Mouse (Mus musculus): ENCODE measurements around the gene Pnmal1. TPM values are rescaled to one million over a fixed set of nuclear protein-coding genes. Genes with fewer than 3 reads are reported as not detected.

Pnmal1 gene
- polyA plus RNA-seq, 1 experiment from 2014 or later: 52.1 TPM

GRCm38 (mm10) chr7:16990006-16990744, 30.7 kb downstream of the Pnmal1 start:
- Histone ChIP-seq H3K27ac (peak overlapping the region; percentile 72), H3K36me3 (replicated peaks; ENCODE audit: control insufficient read depth, insufficient read depth) (no peaks in the 10 kb centered on the region), H3K4me1 (replicated peaks; ENCODE audit: control insufficient read depth, insufficient read depth, low read length) (peaks cover 53% of the 10 kb centered on the region), H3K9me3 (ENCODE audit: control insufficient read depth, low read length) (no peaks in the 10 kb centered on the region), H3K9ac (0 out of 2 replicates have a peak overlapping the region, but pooled peaks have one; percentile 40), H3K27me3 (ENCODE audit: control insufficient read depth, insufficient read depth, low read length) (peaks cover 3% of the 10 kb centered on the region; the same call in 1 of the 2 replicates), H3K4me3 (replicated peaks; ENCODE audit: low read length) (no peak overlapping the region), H3K4me2 (replicated peaks) (no peak overlapping the region)
- no peak for ATAC-seq (ENCODE audit: low FRiP score)
- 30% methylated on average over 15 of the region's 15 CpGs for WGBS
- DNase-seq (ENCODE audit: low spot score): no peak

- no peak overlapping the region for H3K9ac ChIP-seq
Measured at GRCm38 (mm10) chr7:16991681-16992450, 32.4 kb downstream of the Pnmal1 start.

DNA sequence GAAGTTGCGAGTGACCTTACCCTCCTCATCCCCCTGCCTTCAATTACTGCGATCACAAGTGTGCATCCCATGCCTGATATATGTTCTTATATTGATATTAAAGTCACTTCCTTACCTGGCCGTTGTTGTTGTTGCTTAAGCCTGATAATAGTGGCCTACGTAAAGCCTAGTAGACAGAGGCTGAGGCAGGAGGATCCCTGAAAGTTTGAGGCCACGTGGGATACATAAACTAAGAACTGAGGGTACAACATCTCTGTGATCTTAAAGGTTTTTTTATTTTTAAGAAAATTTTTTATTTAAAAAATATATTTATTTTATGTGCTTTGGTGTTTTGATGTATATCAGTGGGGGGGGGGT, 33.0 kb downstream of the Pnmal1 start, which contains the start of gene Ccdc8:
Gene Ccdc8, plus strand, starts transcription at position 258 of the 357 bp plus-strand sequence.
- Histone ChIP-seq H3K4me2 (replicated peaks) (peak within 1 kb of the TSS; percentile 50), H3K36me3 (replicated peaks; ENCODE audit: control insufficient read depth, insufficient read depth) (no peaks in the 10 kb centered on the region), H3K4me1 (replicated peaks; ENCODE audit: control insufficient read depth, insufficient read depth, low read length) (peaks cover 48% of the 10 kb centered on the region), H3K9me3 (ENCODE audit: control insufficient read depth, low read length) (no peaks in the 10 kb centered on the region), H3K27me3 (ENCODE audit: control insufficient read depth, insufficient read depth, low read length) (peaks cover 3% of the 10 kb centered on the region; the same call in 1 of the 2 replicates), H3K4me3 (replicated peaks; ENCODE audit: low read length) (no peak within 1 kb of the TSS), H3K27ac (peak within 1 kb of the TSS; percentile 72), H3K9ac (no peak within 1 kb of the TSS)
- ATAC-seq (ENCODE audit: low FRiP score) (no peak), DNase-seq (ENCODE audit: low spot score) (no peak)
- 94% methylated on average over 5 of the region's 5 CpGs for WGBS

More at GRCm38 (mm10) chr7:16991681-16992450, 32.4 kb downstream of the Pnmal1 start:
- Histone ChIP-seq H3K27me3 (ENCODE audit: control insufficient read depth, insufficient read depth, low read length) (peaks cover 3% of the 10 kb centered on the region; the same call in 1 of the 2 replicates), H3K4me1 (replicated peaks; ENCODE audit: control insufficient read depth, insufficient read depth, low read length) (peaks cover 53% of the 10 kb centered on the region), H3K4me3 (replicated peaks; ENCODE audit: low read length) (no peak overlapping the region), H3K4me2 (replicated peaks) (no peak overlapping the region; the same call in 1 of the 2 replicates), H3K9me3 (ENCODE audit: control insufficient read depth, low read length) (no peaks in the 10 kb centered on the region), H3K36me3 (replicated peaks; ENCODE audit: control insufficient read depth, insufficient read depth) (no peaks in the 10 kb centered on the region), H3K27ac (peak overlapping the region; percentile 72)
- 55% methylated on average over 18 of the region's 18 CpGs for whole genome bisulfite sequencing
- ATAC-seq (ENCODE audit: low FRiP score) (peak; percentile 58; the same call in 1 of the 2 replicates), DNase-seq (ENCODE audit: low spot score) (peak; percentile 63)

DNA sequence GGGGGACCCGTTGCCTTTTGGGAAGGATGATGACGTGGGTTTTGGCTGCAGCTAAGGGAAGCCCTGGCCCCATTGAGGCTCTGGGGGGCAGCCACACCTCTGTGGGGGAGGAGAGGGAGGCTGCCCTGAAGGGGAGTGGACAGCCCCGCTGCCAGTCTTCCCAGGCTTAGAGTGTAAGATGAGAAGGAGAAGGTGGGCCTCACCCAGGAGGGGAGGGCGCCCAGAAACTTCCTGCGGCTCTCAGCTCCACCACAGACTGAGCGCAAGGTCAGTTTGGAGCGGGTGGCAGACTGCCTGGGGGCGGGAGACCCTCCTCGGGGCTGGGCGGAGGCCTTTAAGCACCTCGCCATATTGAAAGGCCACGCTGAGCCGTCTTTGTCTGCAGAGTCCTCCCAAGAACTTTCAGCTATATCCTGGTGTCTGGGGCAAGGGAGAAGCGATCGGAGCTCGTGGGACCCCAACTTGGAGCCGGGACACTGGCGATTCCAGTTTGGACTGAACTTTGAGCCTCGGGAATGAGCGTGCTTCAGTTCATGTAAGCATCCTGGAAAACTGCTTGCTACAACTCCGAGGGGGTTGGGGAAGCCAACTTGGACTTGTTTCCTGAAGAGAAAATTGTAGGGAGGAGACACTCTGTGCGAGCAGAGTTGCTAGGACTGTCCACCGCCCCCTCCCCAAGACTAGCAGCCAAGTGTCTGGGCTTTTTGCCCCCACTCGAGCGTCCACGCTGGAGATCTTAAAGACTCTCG, 34.3 kb downstream of the Pnmal1 start:
- ATAC-seq (ENCODE audit: low FRiP score) (peak; percentile 74), DNase-seq (ENCODE audit: low spot score) (peak; percentile 54)
- Histone ChIP-seq H3K27me3 (ENCODE audit: control insufficient read depth, insufficient read depth, low read length) (peaks cover 3% of the 10 kb centered on the region; the same call in 1 of the 2 replicates), H3K27ac (no peak overlapping the region), H3K9ac (peak overlapping the region; percentile 47), H3K9me3 (ENCODE audit: control insufficient read depth, low read length) (no peaks in the 10 kb centered on the region), H3K4me1 (replicated peaks; ENCODE audit: control insufficient read depth, insufficient read depth, low read length) (peaks cover 36% of the 10 kb centered on the region), H3K4me2 (replicated peaks) (peak overlapping the region; percentile 50), H3K36me3 (replicated peaks; ENCODE audit: control insufficient read depth, insufficient read depth) (no peaks in the 10 kb centered on the region), H3K4me3 (replicated peaks; ENCODE audit: low read length) (peak overlapping the region; percentile 33)
- 6% methylated on average over 27 of the region's 27 CpGs for whole genome bisulfite sequencing

DNA sequence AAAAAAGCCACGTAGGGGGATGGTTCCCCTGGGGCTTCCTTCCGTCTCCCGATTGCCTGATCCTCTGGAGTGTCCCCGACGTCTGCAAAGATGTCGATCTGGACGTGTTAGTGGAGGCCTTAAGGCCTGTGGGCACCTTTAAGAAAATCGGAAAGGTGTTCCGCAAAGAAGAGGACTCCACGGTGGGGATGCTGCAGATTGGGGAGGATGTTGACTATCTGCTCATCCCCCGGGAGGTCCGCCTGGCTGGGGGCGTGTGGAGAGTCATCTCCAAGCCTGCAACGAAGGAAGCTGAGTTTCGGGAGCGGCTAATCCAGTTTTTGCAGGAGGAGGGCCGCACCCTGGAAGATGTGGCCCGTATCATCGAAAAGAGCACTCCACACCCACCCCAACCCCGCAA, 34.9 kb downstream of the Pnmal1 start:
- H3K4me2 ChIP-seq (replicated peaks): peak overlapping the region; percentile 50
- peak overlapping the region; percentile 47 for H3K9ac ChIP-seq
- H3K4me1 ChIP-seq (replicated peaks; ENCODE audit: control insufficient read depth, insufficient read depth, low read length): peaks cover 34% of the 10 kb centered on the region
- DNase-seq (ENCODE audit: low spot score) (no peak), ATAC-seq (ENCODE audit: low FRiP score) (no peak)
- H3K27me3 ChIP-seq (ENCODE audit: control insufficient read depth, insufficient read depth, low read length): peaks cover 3% of the 10 kb centered on the region; the same call in 1 of the 2 replicates
- 14% methylated on average over 20 of the region's 20 CpGs for WGBS
- no peaks in the 10 kb centered on the region for H3K9me3 ChIP-seq (ENCODE audit: control insufficient read depth, low read length)
- H3K4me3 ChIP-seq (replicated peaks; ENCODE audit: low read length): peak overlapping the region; percentile 33
- H3K27ac ChIP-seq: no peak overlapping the region
- H3K36me3 ChIP-seq (replicated peaks; ENCODE audit: control insufficient read depth, insufficient read depth): no peaks in the 10 kb centered on the region

DNA sequence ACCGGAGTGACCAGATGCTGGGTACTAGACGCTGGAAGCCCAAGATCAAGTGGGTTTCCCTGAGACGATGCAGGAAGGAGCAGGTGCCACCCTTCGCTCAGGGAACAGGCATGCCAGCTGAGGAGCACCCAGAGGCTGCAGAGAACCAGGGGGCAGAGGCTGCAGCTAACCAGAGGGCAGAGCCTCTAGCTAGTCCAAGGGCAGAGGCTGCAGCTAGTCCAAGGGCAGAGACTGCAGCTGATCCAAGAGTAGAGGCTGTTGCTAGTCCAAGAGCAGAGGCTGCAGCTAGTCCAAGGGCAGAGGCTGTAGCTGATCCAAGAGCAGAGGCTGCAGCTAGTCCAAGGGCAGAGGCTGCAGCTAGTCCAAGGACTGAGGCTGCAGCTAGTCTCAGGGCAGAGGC, 35.9 kb downstream of the Pnmal1 start:
- no peaks in the 10 kb centered on the region for H3K9me3 ChIP-seq (ENCODE audit: control insufficient read depth, low read length)
- H3K27ac ChIP-seq: no peak overlapping the region
- peak overlapping the region; percentile 33 for H3K4me3 ChIP-seq (replicated peaks; ENCODE audit: low read length)
- WGBS: 83% methylated on average over 4 of the region's 4 CpGs
- H3K27me3 ChIP-seq (ENCODE audit: control insufficient read depth, insufficient read depth, low read length): peaks cover 3% of the 10 kb centered on the region; the same call in 1 of the 2 replicates
- H3K4me2 ChIP-seq (replicated peaks): peak overlapping the region; percentile 50
- H3K9ac ChIP-seq: peak overlapping the region; percentile 47; the same call in 1 of the 2 replicates
- no peak for DNase-seq (ENCODE audit: low spot score)
- no peak for ATAC-seq (ENCODE audit: low FRiP score)
- peaks cover 29% of the 10 kb centered on the region for H3K4me1 ChIP-seq (replicated peaks; ENCODE audit: control insufficient read depth, insufficient read depth, low read length)
- no peaks in the 10 kb centered on the region for H3K36me3 ChIP-seq (replicated peaks; ENCODE audit: control insufficient read depth, insufficient read depth)

- no peak for DNase-seq (ENCODE audit: low spot score)
- H3K9ac ChIP-seq: no peak overlapping the region
Measured at GRCm38 (mm10) chr7:16999233-16999632, 39.8 kb downstream of the Pnmal1 start.

GRCm38 (mm10) chr7:16999650-17000049, 40.2 kb downstream of the Pnmal1 start:
- no peak overlapping the region for H3K27ac ChIP-seq
- H3K9me3 ChIP-seq (ENCODE audit: control insufficient read depth, low read length): no peaks in the 10 kb centered on the region
- no peak overlapping the region for H3K9ac ChIP-seq
- 0 out of 2 replicates have a peak, but pooled peaks cover 10% of the 10 kb centered on the region for H3K4me1 ChIP-seq (replicated peaks; ENCODE audit: control insufficient read depth, insufficient read depth, low read length)
- H3K36me3 ChIP-seq (replicated peaks; ENCODE audit: control insufficient read depth, insufficient read depth): peaks cover 15% of the 10 kb centered on the region
- peak; percentile 18; the same call in 1 of the 2 replicates for ATAC-seq (ENCODE audit: low FRiP score)
- WGBS: 20% methylated on average over 4 of the region's 4 CpGs
- peak; percentile 93 for DNase-seq (ENCODE audit: low spot score)
- no peak overlapping the region for H3K4me3 ChIP-seq (replicated peaks; ENCODE audit: low read length)
- peaks cover under 1% of the 10 kb centered on the region; the same call in 1 of the 2 replicates for H3K27me3 ChIP-seq (ENCODE audit: control insufficient read depth, insufficient read depth, low read length)
- no peak overlapping the region for H3K4me2 ChIP-seq (replicated peaks)

More at GRCm38 (mm10) chr7:16999233-16999632, 39.8 kb downstream of the Pnmal1 start:
- no peak for ATAC-seq (ENCODE audit: low FRiP score)
- Histone ChIP-seq H3K4me1 (replicated peaks; ENCODE audit: control insufficient read depth, insufficient read depth, low read length) (0 out of 2 replicates have a peak, but pooled peaks cover 12% of the 10 kb centered on the region), H3K9me3 (ENCODE audit: control insufficient read depth, low read length) (no peaks in the 10 kb centered on the region), H3K4me3 (replicated peaks; ENCODE audit: low read length) (no peak overlapping the region), H3K4me2 (replicated peaks) (no peak overlapping the region), H3K27ac (no peak overlapping the region), H3K36me3 (replicated peaks; ENCODE audit: control insufficient read depth, insufficient read depth) (peaks cover 11% of the 10 kb centered on the region), H3K27me3 (ENCODE audit: control insufficient read depth, insufficient read depth, low read length) (peaks cover 3% of the 10 kb centered on the region; the same call in 1 of the 2 replicates)
- 78% methylated on average over 4 of the region's 4 CpGs for WGBS

Measured in hindbrain, embryonic 14.5 days (tissue).